Mouse (Mus musculus) forebrain, embryonic 14.5 days (tissue): ENCODE results near the gene Aldob. TPM values are rescaled to one million over a fixed set of nuclear protein-coding genes. Genes with fewer than 3 reads are reported as not detected.
"Not testable (repeated sequence)": the region's sequence is repeated elsewhere in the genome, so short reads cannot be mapped to it uniquely, and the experiment has no call there.

Experiments used
- ATAC-seq: fragments of 200-750 bp; cut with Nextera tagmentation; 2 replicates; pipeline ENCODE4 v1.8.0; 2017; ENCODE audit warnings: mild to moderate bottlenecking, moderate library complexity
- DNase-seq: peaks from one replicate; pipeline ENCODE4 v3.0.0-alpha.2; 2015; ENCODE audit warnings: low spot score
- H3K27ac ChIP-seq: fragments of 300-500 bp; sonication (generic); 2 replicates; pipeline ENCODE4 v1.5.1; 2014; ENCODE audit warnings: low read depth, mild to moderate bottlenecking, control low read depth, low read length, moderate library complexity
- H3K27me3 ChIP-seq: fragments of 300-500 bp; sonication (generic); replicated peaks from 2 replicates; pipeline ENCODE4 v1.6.1; 2014; ENCODE audit warnings: low read length, control low read depth, mixed read lengths; ENCODE audit not compliant: control insufficient read depth, insufficient read depth
- H3K36me3 ChIP-seq: fragments of 300-500 bp; sonication (generic); 2 replicates; pipeline ENCODE4 v1.6.1; 2014; ENCODE audit warnings: low read length, control low read depth; ENCODE audit not compliant: control insufficient read depth, insufficient read depth
- H3K4me1 ChIP-seq: fragments of 300-500 bp; sonication (generic); 2 replicates; pipeline ENCODE4 v1.6.1; 2014; ENCODE audit warnings: antibody characterized with exemption, low read length, control low read depth; ENCODE audit not compliant: control insufficient read depth, insufficient read depth
- H3K4me2 ChIP-seq: fragments of 300-500 bp; sonication (generic); 2 replicates; pipeline ENCODE4 v1.6.1; 2014; ENCODE audit warnings: mild to moderate bottlenecking, control low read depth, low read length
- H3K4me3 ChIP-seq: fragments of 300-500 bp; sonication (generic); 2 replicates; pipeline ENCODE4 v1.5.1; 2014; ENCODE audit warnings: low read depth, low read length, control low read depth
- H3K9ac ChIP-seq: fragments of 300-500 bp; sonication (generic); 2 replicates; pipeline ENCODE4 v1.6.1; 2014; ENCODE audit warnings: mild to moderate bottlenecking, low read length, control low read depth, moderate library complexity
- H3K9me3 ChIP-seq: fragments of 300-500 bp; sonication (generic); replicated peaks from 2 replicates; pipeline ENCODE4 v1.6.1; 2016; ENCODE audit warnings: low read length, control low read depth, mixed read lengths; ENCODE audit not compliant: control insufficient read depth
- WGBS: fragments of 180-500 bp; shearing (Covaris S2); extraction: QIAGEN DNeasy Blood & Tissue Kit; methylation state at CpG from one replicate; pipeline ENCODE4 v1.1.7; 2014; 5-methylcytosine and 5-hydroxymethylcytosine counted together
- polyA plus RNA-seq: library from polyadenylated mRNA; unstranded; fragments of >200 nt; fragmentation: Nextera tagmentation; extraction: Ambion mirVana; gene quantifications from 2 replicates; pipeline ENCODE4 v1.2.1, GENCODE M21; 2014

The Aldob gene
- polyA plus RNA-seq, 1 experiment from 2014 or later: 0.15 TPM

GRCm38 (mm10) chr4:49519476-49519875 is 29.9 kb downstream of the Aldob start:
- Histone ChIP-seq H3K27ac (no peak overlapping the region), H3K9me3 (no peaks in the 10 kb centered on the region), H3K36me3 (peaks cover 9% of the 10 kb centered on the region), H3K27me3 (no peaks in the 10 kb centered on the region), H3K4me2 (peak overlapping the region; percentile 66), H3K4me1 (peaks cover 12% of the 10 kb centered on the region), H3K9ac (no peak overlapping the region), H3K4me3 (peak overlapping the region; percentile 60)
- ATAC-seq: no peak
- no peak for DNase-seq
- WGBS: 74% methylated on average over 5 of the region's 5 CpGs

DNA sequence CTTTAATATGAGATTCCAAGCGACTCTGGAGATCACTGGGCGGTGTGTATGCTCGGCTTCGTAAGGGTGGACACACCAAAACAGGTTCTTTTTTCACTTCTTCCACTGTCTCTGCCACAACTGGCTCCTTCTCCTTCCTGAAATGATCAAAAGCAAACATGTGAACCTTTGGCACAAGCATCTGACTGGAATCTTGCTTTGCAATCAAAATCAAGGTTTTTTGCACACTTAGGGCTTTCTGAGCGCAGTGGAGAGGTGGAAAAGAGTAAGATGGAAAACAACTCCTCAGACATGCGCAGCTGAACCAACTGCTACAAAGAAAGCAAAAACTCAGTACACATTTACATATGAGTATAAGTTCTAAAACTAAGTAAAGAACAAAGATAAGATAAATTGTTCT is 34.9 kb downstream of the Aldob start:
- DNase-seq (no peak), ATAC-seq (no peak)
- Histone ChIP-seq H3K4me2 (no peak overlapping the region), H3K9me3 (no peaks in the 10 kb centered on the region), H3K9ac (no peak overlapping the region), H3K36me3 (peaks cover 24% of the 10 kb centered on the region), H3K4me3 (no peak overlapping the region), H3K4me1 (0 out of 2 replicates have a peak, but pooled peaks cover 3% of the 10 kb centered on the region), H3K27me3 (no peaks in the 10 kb centered on the region), H3K27ac (no peak overlapping the region)
- 96% methylated on average over 6 of the region's 6 CpGs for WGBS

DNA sequence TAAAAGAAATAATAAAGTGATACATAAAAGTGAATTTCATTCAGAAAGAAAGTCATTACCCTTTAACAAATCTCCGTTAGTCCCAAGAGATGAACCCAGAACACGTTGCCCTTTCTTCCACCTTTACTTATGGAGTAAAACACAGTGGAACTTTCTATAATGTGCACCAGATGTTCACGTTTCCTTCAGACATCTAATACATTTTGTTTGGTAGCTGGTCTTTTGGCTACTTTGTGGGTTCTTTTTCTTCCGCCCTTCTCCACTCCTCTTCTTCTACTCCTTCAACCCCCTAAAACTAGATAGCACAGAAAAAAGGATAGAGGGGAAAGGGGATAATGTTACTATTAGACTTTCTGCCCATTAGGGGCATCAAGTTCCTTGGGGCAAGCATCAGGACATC is 36.7 kb downstream of the Aldob start:
- H3K4me1 ChIP-seq: no peaks in the 10 kb centered on the region
- DNase-seq (no peak), ATAC-seq (no peak)

DNA sequence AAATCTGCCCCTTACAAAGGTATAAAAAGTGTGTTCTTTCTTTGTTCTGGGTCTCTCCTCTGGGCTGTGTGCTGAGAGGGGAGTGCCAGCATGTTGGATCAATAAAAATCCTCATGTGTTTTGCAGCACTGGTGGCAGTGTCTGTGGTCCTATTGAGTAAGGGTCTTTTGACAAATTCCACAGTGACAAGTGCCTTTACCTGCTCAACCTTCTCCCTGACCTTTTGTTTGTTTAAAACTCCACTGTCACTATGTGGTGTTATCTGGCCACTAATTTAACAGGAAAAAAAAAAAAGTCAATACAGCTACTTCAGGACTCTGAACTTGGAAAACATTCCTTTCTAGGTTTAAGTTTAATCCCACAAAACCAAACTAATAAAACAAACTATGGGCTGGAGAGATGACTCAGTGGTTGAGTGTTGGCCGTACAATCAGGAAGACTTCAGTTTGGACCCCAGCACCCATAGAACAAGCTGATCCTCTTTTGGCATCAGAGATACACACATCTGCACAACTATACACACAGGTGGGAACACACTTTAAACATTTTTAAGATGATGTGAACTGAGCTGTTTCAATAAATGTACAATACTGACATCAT is 39.0 kb downstream of the Aldob start:
- not testable (repeated sequence) for H3K9ac ChIP-seq, ATAC-seq
- 94% methylated on average over 1 of the region's 1 CpGs for WGBS

More for the DNA sequence above, 36.7 kb downstream of the Aldob start:
- H3K9ac ChIP-seq: no peak overlapping the region
- no peak overlapping the region for H3K27ac ChIP-seq
- peaks cover 24% of the 10 kb centered on the region for H3K36me3 ChIP-seq
- WGBS: 94% methylated on average over 4 of the region's 4 CpGs
- H3K4me2 ChIP-seq: no peak overlapping the region
- no peak overlapping the region for H3K4me3 ChIP-seq
- no peaks in the 10 kb centered on the region for H3K9me3 ChIP-seq
- no peaks in the 10 kb centered on the region for H3K27me3 ChIP-seq

GRCm38 (mm10) chr4:49509183-49509582 is 40.2 kb downstream of the Aldob start:
- no peak for DNase-seq
- Histone ChIP-seq H3K4me1 (no peaks in the 10 kb centered on the region), H3K36me3 (peaks cover 21% of the 10 kb centered on the region), H3K27me3 (no peaks in the 10 kb centered on the region), H3K9me3 (no peaks in the 10 kb centered on the region), H3K4me2 (no peak overlapping the region), H3K27ac (no peak overlapping the region), H3K4me3 (no peak overlapping the region), H3K9ac (no peak overlapping the region)
- ATAC-seq: no peak
- WGBS: 83% methylated on average over 2 of the region's 2 CpGs

More for the DNA sequence above, 39.0 kb downstream of the Aldob start:
- H3K4me2 ChIP-seq, DNase-seq, H3K27me3 ChIP-seq, H3K4me1 ChIP-seq, H3K27ac ChIP-seq, H3K4me3 ChIP-seq, H3K9me3 ChIP-seq: not testable (repeated sequence)
- peaks cover 24% of the 10 kb centered on the region for H3K36me3 ChIP-seq

DNA sequence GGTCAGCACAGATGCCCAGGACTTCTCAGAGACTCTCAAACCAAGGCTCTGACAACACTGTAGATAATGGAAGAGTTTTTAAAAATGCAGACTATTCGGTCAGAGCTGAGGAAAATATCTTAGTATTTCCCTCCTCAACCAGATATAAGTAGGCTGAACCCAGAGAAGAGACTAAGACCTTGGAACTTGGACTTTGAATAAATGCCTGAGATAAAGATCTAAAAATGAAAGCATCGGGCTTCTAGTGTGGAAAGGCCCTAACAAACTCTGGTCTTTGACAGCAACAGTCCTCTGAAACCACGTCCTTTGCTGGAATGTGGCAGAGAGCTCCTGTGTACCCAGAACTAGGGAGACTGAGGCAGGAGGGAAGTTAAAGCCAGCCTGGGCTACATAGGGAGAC is 43.0 kb downstream of the Aldob start, which contains the start of gene Baat:
Baat (minus strand) TSS at position 172 of the 400 bp plus-strand sequence.
- no peaks in the 10 kb centered on the region for H3K4me1 ChIP-seq
- H3K36me3 ChIP-seq: no peaks in the 10 kb centered on the region
- H3K9me3 ChIP-seq: no peaks in the 10 kb centered on the region
- no peak within 1 kb of the TSS for H3K4me3 ChIP-seq
- no peak within 1 kb of the TSS for H3K27ac ChIP-seq
- H3K4me2 ChIP-seq: no peak within 1 kb of the TSS
- no peak within 1 kb of the TSS for H3K9ac ChIP-seq
- WGBS: 78% methylated on average over 3 of the region's 3 CpGs
- H3K27me3 ChIP-seq: no peaks in the 10 kb centered on the region
- ATAC-seq (no peak), DNase-seq (no peak)

- ATAC-seq: no peak
- Histone ChIP-seq H3K4me3 (no peak overlapping the region), H3K4me2 (no peak overlapping the region), H3K4me1 (no peaks in the 10 kb centered on the region), H3K27ac (no peak overlapping the region), H3K9ac (no peak overlapping the region), H3K27me3 (no peaks in the 10 kb centered on the region), H3K9me3 (no peaks in the 10 kb centered on the region), H3K36me3 (no peaks in the 10 kb centered on the region)
- DNase-seq: no peak
- WGBS: 82% methylated on average over 1 of the region's 1 CpGs
These were observed 45.8 kb downstream of the Aldob start for GRCm38 (mm10) chr4:49503563-49503962.

Other genes with a start within 250 kb of the Aldob start
- not detected in 2 replicates for gene Acnat2, start 141.4 kb downstream of the Aldob start, polyA plus RNA-seq
- not detected in 2 replicates for gene Acnat1, start 75.6 kb downstream of the Aldob start, polyA plus RNA-seq
- gene Baat, start 43.0 kb downstream of the Aldob start, polyA plus RNA-seq: not detected in 2 replicates
- 81.0 and 91.9 TPM in 2 replicates for gene Mrpl50, start 28.5 kb downstream of the Aldob start, polyA plus RNA-seq
- gene Zfp189, start 28.4 kb downstream of the Aldob start, polyA plus RNA-seq: 14.4 and 18.3 TPM in 2 replicates
- gene Tmem246, start 48.3 kb upstream of the Aldob start, polyA plus RNA-seq: 53.6 and 61.1 TPM in 2 replicates
- gene Rnf20, start 82.5 kb upstream of the Aldob start, polyA plus RNA-seq: 63.0 and 71.9 TPM in 2 replicates
- 0.09 and 0.16 TPM in 2 replicates for gene Ppp3r2, start 132.5 kb upstream of the Aldob start, polyA plus RNA-seq